Mouse (Mus musculus) left cerebral cortex, postnatal 10 days (tissue): ENCODE measurements around the gene Ankrd17. TPM values are rescaled to one million over a fixed set of nuclear protein-coding genes. Genes with fewer than 3 reads are reported as not detected.
A peak's percentile ranks its signal among the peaks of the same experiment; 100 is the strongest.

Experiments
- DNase-seq, 2 experiments: peaks; one replicate each; pipeline ENCODE4 v3.0.0; 2021 to 2022; ENCODE audit warnings: low spot score in 2 of 2, mixed read lengths in 1 of 2; ENCODE audit errors: extremely low spot score in 1 of 2
- intact Hi-C: fragments of 180-260 bp; cut with DNase I; formaldehyde crosslinking; loops from one replicate; pipeline ENCODE4 v1.15.1; 2025
- total RNA-seq, 2 experiments: library from RNA; stranded (reverse); gene quantifications; 2 replicates each; pipeline ENCODE4 v1.2.3; 2021

Gene Ankrd17
- 100 to 1,000 TPM; 108 TPM for total RNA-seq

GRCm38 (mm10) chr5:90366121-90367066 is at the start of gene Ankrd17:
Gene Ankrd17 (minus strand): TSS chr5:90366577.
- DNase-seq = peak; percentile 88 to 94
- intact Hi-C loops = loop anchor here (10.0 kb wide), 2 partner anchors 82 to 142 kb away; partner anchors contain the start of gene Cox18

- no peak for DNase-seq
Measured at GRCm38 (mm10) chr5:90414925-90415295, 48.5 kb upstream of the Ankrd17 start.

GRCm38 (mm10) chr5:90414142-90414924 is 48.0 kb upstream of the Ankrd17 start:
- no peak for DNase-seq
- intact Hi-C loops = no loop called here

More at GRCm38 (mm10) chr5:90414925-90415295, 48.5 kb upstream of the Ankrd17 start:
- intact Hi-C loops = no loop called here

GRCm38 (mm10) chr5:90405210-90405609 is 38.8 kb upstream of the Ankrd17 start:
- DNase-seq = peak; percentile 38 to 72
- intact Hi-C loops = loop anchor here (2.0 to 5.0 kb wide), 3 partner anchors 92 to 247 kb away; no protein-coding TSS in a partner anchor

GRCm38 (mm10) chr5:90396817-90397216 is 30.4 kb upstream of the Ankrd17 start:
- intact Hi-C loops = no loop called here
- peak in 1 of 2 experiments; percentile 38 for DNase-seq

- DNase-seq = no peak
- intact Hi-C loops = no loop called here
Measured at GRCm38 (mm10) chr5:90394322-90394721, 27.9 kb upstream of the Ankrd17 start.

- DNase-seq = no peak
Measured at GRCm38 (mm10) chr5:90393764-90394163, 27.4 kb upstream of the Ankrd17 start.

GRCm38 (mm10) chr5:90383080-90383479 is 16.7 kb upstream of the Ankrd17 start:
- intact Hi-C loops = no loop called here
- no peak for DNase-seq

More at GRCm38 (mm10) chr5:90393764-90394163, 27.4 kb upstream of the Ankrd17 start:
- intact Hi-C loops = no loop called here

- DNase-seq = no peak
Measured at GRCm38 (mm10) chr5:90381458-90381857, 15.1 kb upstream of the Ankrd17 start.

GRCm38 (mm10) chr5:90373708-90374107 is 7.3 kb upstream of the Ankrd17 start:
- no peak for DNase-seq
- intact Hi-C loops = no loop called here

More at GRCm38 (mm10) chr5:90381458-90381857, 15.1 kb upstream of the Ankrd17 start:
- intact Hi-C loops = no loop called here

GRCm38 (mm10) chr5:90370401-90370800 is 4.0 kb upstream of the Ankrd17 start:
- intact Hi-C loops = no loop called here
- DNase-seq = no peak

GRCm38 (mm10) chr5:90367067-90367303 is 608 bp upstream of the Ankrd17 start, which contains the start of gene Gm9958:
Gene Gm9958 (plus strand): TSS chr5:90367204.
- intact Hi-C loops = loop anchor here (10.0 kb wide), 2 partner anchors 82 to 142 kb away; partner anchors contain the start of gene Cox18
- DNase-seq = no peak

- DNase-seq = peak; percentile 30 to 72
- intact Hi-C loops = loop anchor here (10.0 kb wide), 2 partner anchors 81 to 141 kb away; partner anchors contain the start of gene Cox18
Measured at GRCm38 (mm10) chr5:90365141-90365951, 1.0 kb downstream of the Ankrd17 start.

GRCm38 (mm10) chr5:90364526-90364925 is 1.9 kb downstream of the Ankrd17 start:
- DNase-seq = peak; percentile 54 to 74
- intact Hi-C loops = loop anchor here (10.0 kb wide), 2 partner anchors 80 to 140 kb away; partner anchors contain the start of gene Cox18

GRCm38 (mm10) chr5:90355824-90356223 is 10.6 kb downstream of the Ankrd17 start:
- intact Hi-C loops = no loop called here

GRCm38 (mm10) chr5:90353552-90354317 is 12.6 kb downstream of the Ankrd17 start:
- intact Hi-C loops = no loop called here

More at GRCm38 (mm10) chr5:90355824-90356223, 10.6 kb downstream of the Ankrd17 start:
- DNase-seq = no peak

GRCm38 (mm10) chr5:90346877-90347276 is 19.5 kb downstream of the Ankrd17 start:
- no peak for DNase-seq
- intact Hi-C loops = no loop called here

More at GRCm38 (mm10) chr5:90353552-90354317, 12.6 kb downstream of the Ankrd17 start:
- no peak for DNase-seq

GRCm38 (mm10) chr5:90340847-90341246 is 25.5 kb downstream of the Ankrd17 start:
- intact Hi-C loops = no loop called here
- no peak for DNase-seq
